In the genomic region with DNA sequence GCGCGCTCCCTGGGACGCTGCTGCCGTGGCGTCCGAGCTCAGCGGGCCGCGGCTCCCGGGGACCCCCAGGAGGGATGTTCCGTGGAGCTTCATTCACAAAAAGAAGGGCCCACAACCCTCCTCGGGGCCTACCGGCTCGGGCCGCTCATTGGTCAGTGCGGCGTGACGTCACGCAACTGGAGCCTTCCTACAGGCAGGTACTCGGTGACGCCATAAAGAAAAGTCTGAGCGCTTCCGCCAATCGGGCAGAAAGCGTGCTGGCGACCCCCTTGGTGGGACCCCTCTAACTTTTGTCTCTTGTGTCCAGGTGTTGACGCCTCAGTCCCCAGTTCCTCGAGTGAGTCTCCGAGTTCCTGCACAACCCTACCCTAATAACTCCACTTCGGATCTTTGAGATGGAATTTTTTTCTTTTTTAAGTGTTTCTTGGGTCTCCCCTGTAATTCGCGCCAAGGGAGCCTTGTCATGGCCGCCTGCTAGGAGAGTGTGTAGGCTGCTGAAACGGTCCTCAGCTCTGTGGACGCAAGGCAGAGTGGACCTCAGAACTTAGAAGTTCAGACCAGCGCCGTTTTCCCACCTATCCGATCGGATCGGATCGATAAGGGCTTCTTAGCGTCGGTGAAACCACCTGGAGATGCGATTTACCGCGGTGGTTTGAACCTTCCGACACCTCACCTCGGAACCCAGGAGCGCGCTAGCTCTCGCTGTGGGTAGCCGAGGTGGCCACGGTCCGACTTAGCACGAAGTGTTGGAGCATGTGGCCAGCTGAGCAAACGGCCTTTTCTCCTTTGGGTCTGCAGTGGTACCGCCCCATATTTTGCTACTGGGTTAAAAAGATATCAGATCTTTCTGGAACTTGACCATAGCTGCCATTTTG, we compare ENCODE assay signal across 8 mouse cellular contexts. TPM values are rescaled to one million over a fixed set of nuclear protein-coding genes. Genes with fewer than 3 reads are reported as not detected.
DNase-seq lines count a peak whose midpoint lies in the region; ATAC-seq and TF ChIP-seq lines count a peak whose summit lies in the region.

A gene (minus strand): TSS at position 412 of the 875 bp plus-strand sequence.

- 1% methylated on average over 57 of the region's 57 CpGs for WGBS in hindbrain, postnatal 0 days
- WGBS in macrophage (ENCODE audit: missing documents) = 6% methylated on average over 57 of the region's 57 CpGs

- TF ChIP-seq CTCF in hindbrain, postnatal 0 days (IDR thresholded peaks at IDR 0.05; ENCODE audit: low read depth) = no peak

- H3K4me1 ChIP-seq in hindbrain, postnatal 0 days (ENCODE audit: insufficient read depth, low read length) = 0 out of 2 replicates have a peak, but pooled peaks cover 4% of the 10 kb centered on the region

- no peaks in the 10 kb centered on the region for H3K79me2 ChIP-seq in macrophage (ENCODE audit: inconsistent target)

- H3K9ac ChIP-seq in hindbrain, postnatal 0 days (replicated peaks; ENCODE audit: low read length) = peak within 1 kb of the TSS; percentile 56

- H3K9me3 ChIP-seq in hindbrain, postnatal 0 days (ENCODE audit: low read length) = no peaks in the 10 kb centered on the region

- peak; percentile 94 for ATAC-seq in hindbrain, postnatal 0 days

- H3K27ac ChIP-seq in hindbrain, postnatal 0 days = no peak within 1 kb of the TSS
- no peak within 1 kb of the TSS for H3K27ac ChIP-seq in macrophage

- peak; percentile 74 for DNase-seq in WW6 (ENCODE audit: low read depth, low spot score)
- DNase-seq in cerebellum, postnatal 10 days = peak; percentile 74 to 81
- peak; percentile 39 to 51 for DNase-seq in frontal cortex, postnatal 25 days (ENCODE audit: low spot score in 2 of 2)
- peak; percentile 88 for DNase-seq in hindbrain, postnatal 0 days (ENCODE audit: low spot score)
- peak; percentile 55 to 71 for DNase-seq in left cerebral cortex, adult 8-10 months (ENCODE audit: low spot score in 2 of 2)
- DNase-seq in right cerebral cortex, adult 18-20 months = peak; percentile 81
- peak; percentile 56 for DNase-seq in urinary bladder, adult 2 months (ENCODE audit: low spot score)

- peak within 1 kb of the TSS; percentile 100 for H3K4me2 ChIP-seq in hindbrain, postnatal 0 days (ENCODE audit: low read depth, low read length)

- H3K4me3 ChIP-seq in hindbrain, postnatal 0 days (ENCODE audit: low read length) = peak within 1 kb of the TSS; percentile 76
- H3K4me3 ChIP-seq in macrophage (ENCODE audit: inconsistent target) = peak within 1 kb of the TSS; percentile 45

- peaks cover 7% of the 10 kb centered on the region; the same call in 1 of the 2 replicates for H3K27me3 ChIP-seq in hindbrain, postnatal 0 days (ENCODE audit: insufficient read depth, low read length)

- no peaks in the 10 kb centered on the region for H3K36me3 ChIP-seq in hindbrain, postnatal 0 days (ENCODE audit: insufficient read depth, low read length)
- H3K36me3 ChIP-seq in macrophage (ENCODE audit: inconsistent target) = no peaks in the 10 kb centered on the region

RNA-seq across cellular contexts. Expression of the gene that starts here (rescaled TPM):
- total RNA-seq in hindbrain, postnatal 0 days (2014; rRNA removed) = 2.2 and 5.5 TPM in 2 replicates
- polyA plus RNA-seq in hindbrain, postnatal 0 days (2015; fragmentation: Nextera tagmentation; extraction: Ambion mirVana) = 2.3 and 2.7 TPM in 2 replicates
- total RNA-seq in left cerebral cortex, adult 8-10 months (2022) = 10 to 100 TPM; 15.0 to 21.0 (median 19.1) TPM
- total RNA-seq in macrophage (2018; cell fraction: chromatin; rRNA removed) = 10 to 100 TPM; 10.4 to 46.3 (median 25.4) TPM
- total RNA-seq in macrophage (2018; cell fraction: cytosol; rRNA removed) = 10 to 100 TPM in 10 of 26 experiments, 1 to 10 TPM in 16; 3.8 to 15.6 (median 7.4) TPM
- total RNA-seq in macrophage (2018; cell fraction: nucleus; rRNA removed) = 10 to 100 TPM in 21 of 26 experiments, 1 to 10 TPM in 5; 5.0 to 38.0 (median 13.8) TPM
- 5.6 to 8.3 TPM (median 7.6 TPM) in 3 replicates for polyA plus RNA-seq in macrophage (2018)
- polyA plus RNA-seq in urinary bladder, adult 2 months (2012; rRNA removed) = 11.7 and 12.5 TPM in 2 replicates
